Mouse (Mus musculus) stomach, embryonic 15.5 days (tissue): ENCODE results near the gene Tmpo. TPM values are rescaled to one million over a fixed set of nuclear protein-coding genes. Genes with fewer than 3 reads are reported as not detected.

Experiments
- ATAC-seq: fragments of 200-750 bp; cut with Nextera tagmentation; 2 replicates; pipeline ENCODE4 v1.8.0; 2017; ENCODE audit warnings: low read depth, moderate number of reproducible peaks, moderate TSS enrichment; ENCODE audit not compliant: insufficient read depth, low FRiP score
- H3K27ac ChIP-seq: fragments of 300-500 bp; sonication (generic); 2 replicates; pipeline ENCODE4 v1.5.1; 2015; ENCODE audit warnings: mild to moderate bottlenecking, inconsistent platforms
- H3K27me3 ChIP-seq: fragments of 300-500 bp; sonication (generic); replicated peaks from 2 replicates; pipeline ENCODE4 v1.6.1; 2015; ENCODE audit warnings: inconsistent platforms
- H3K36me3 ChIP-seq: fragments of 300-500 bp; sonication (generic); 2 replicates; pipeline ENCODE4 v1.6.1; 2015; ENCODE audit warnings: inconsistent platforms
- H3K4me1 ChIP-seq: fragments of 300-500 bp; sonication (generic); 2 replicates; pipeline ENCODE4 v1.6.1; 2015; ENCODE audit warnings: inconsistent platforms
- H3K4me2 ChIP-seq: fragments of 300-500 bp; sonication (generic); 2 replicates; pipeline ENCODE4 v1.6.1; 2015; ENCODE audit warnings: mild to moderate bottlenecking, inconsistent platforms
- H3K4me3 ChIP-seq: fragments of 300-500 bp; sonication (generic); replicated peaks from 2 replicates; pipeline ENCODE4 v1.5.1; 2015; ENCODE audit warnings: inconsistent platforms
- H3K9ac ChIP-seq: fragments of 300-500 bp; sonication (generic); 2 replicates; pipeline ENCODE4 v1.6.1; 2015; ENCODE audit warnings: inconsistent platforms
- H3K9me3 ChIP-seq: fragments of 300-500 bp; sonication (generic); 2 replicates; pipeline ENCODE4 v1.6.1; 2016; ENCODE audit warnings: inconsistent platforms
- whole genome bisulfite sequencing: fragments of 180-500 bp; shearing (Covaris S2); methylation state at CpG from one replicate; pipeline ENCODE4 v1.1.7; 2015; 5-methylcytosine and 5-hydroxymethylcytosine counted together
- polyA plus RNA-seq: library from polyadenylated mRNA; unstranded; fragments of >200 nt; fragmentation: Nextera tagmentation; extraction: Ambion mirVana; gene quantifications from 2 replicates; pipeline ENCODE4 v1.2.1, GENCODE M21; 2015

Tmpo gene
- polyA plus RNA-seq, 1 experiment from 2014 or later = 196 TPM

DNA sequence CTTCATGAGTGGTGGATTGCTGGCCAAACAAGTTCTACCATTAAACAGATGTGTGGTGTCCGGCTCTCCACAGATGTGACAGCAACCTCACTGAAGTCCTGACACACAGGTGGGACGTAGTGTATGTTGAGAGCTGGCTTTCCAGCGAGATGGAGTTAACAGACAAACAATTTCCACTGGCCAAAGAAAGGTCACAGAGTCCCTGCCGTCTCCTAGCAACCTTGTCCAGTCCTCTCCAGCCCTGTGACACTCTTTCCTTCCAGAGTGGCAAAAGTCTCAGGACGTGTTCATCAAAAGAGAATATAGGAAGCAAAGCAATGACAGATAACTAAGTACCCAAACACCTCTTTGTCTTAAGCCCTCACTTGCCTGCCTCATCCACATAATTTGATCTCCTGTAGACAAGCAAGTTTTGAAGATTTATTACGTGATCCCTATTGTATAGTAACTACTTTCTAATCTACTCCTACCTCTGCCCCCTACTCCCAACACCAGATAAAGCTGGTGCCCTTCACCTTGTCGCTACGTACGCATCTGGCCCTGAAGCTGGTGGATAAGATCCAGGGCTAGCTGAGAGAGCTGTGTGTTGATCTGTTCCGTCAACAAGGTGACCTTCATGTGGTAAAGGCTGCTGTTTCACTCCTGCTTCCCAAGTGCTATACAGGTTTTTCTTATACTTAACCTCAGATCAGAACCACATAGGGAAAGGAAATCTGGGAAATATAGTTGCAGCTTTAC is 54.3 kb downstream of the Tmpo start:
- H3K4me1 ChIP-seq = peaks cover 6% of the 10 kb centered on the region
- no peak for ATAC-seq
- no peaks in the 10 kb centered on the region for H3K27me3 ChIP-seq
- no peak overlapping the region for H3K4me2 ChIP-seq
- H3K4me3 ChIP-seq = no peak overlapping the region
- H3K9me3 ChIP-seq = no peaks in the 10 kb centered on the region
- H3K9ac ChIP-seq = no peak overlapping the region
- no peak overlapping the region for H3K27ac ChIP-seq
- 48% methylated on average over 10 of the region's 10 CpGs for WGBS
- no peaks in the 10 kb centered on the region for H3K36me3 ChIP-seq

DNA sequence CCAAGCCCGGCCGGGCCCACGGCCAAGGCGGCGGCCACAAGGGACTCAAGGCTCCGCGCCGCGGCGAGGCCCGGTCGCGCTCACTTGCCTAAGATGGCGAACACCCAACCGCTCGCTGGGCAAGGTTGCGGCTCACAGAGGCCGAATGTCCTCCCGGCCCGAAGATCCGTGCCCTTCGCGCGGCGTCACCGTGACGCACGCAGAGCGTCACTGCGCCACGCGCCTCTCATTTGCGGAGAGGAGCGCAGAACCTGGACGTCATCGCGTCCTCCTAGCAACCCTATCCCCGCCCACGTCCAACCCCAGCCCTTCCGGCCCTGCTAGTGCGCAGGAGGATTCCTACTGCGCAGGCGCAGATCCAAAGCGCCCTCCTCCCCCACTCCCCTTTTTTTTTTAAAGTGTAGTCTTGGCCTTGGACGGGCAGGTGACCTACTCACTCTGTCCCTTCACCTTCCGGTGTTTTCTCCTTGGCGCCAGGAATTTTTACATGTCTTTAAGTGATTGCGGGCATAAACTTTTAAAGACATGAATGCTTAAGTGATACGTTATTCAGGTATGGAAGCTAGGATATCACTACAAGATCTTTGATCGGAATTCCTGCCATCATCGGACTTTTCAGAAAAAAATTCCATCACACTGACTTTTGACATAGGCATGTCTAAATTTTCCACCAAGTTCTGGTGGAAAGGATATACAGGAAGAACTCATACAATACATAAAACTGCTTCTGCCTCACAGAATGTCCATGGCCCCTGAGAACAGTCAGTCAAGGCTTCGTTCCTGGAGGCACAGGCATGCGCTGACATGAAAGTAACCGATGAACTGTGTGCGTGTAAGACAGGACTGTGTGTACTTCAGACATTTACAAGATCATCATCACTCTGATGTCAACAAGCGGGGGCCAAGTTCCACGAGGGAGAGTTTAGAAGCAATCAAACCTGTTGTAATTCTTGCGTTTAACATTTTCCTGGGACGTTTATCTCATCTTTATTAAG is 57.0 kb downstream of the Tmpo start, which contains the start of gene Slc25a3:
Gene Slc25a3 (minus strand): TSS at position 232 of the 995 bp plus-strand sequence.
- Histone ChIP-seq H3K27ac (peak within 1 kb of the TSS; percentile 95), H3K4me2 (peak within 1 kb of the TSS; percentile 64), H3K36me3 (peaks cover 13% of the 10 kb centered on the region; the same call in 1 of the 2 replicates), H3K4me1 (peaks cover 7% of the 10 kb centered on the region), H3K9ac (peak within 1 kb of the TSS; percentile 98), H3K4me3 (peak within 1 kb of the TSS; percentile 80), H3K9me3 (no peaks in the 10 kb centered on the region), H3K27me3 (no peaks in the 10 kb centered on the region)
- 10% methylated on average over 58 of the region's 59 CpGs for WGBS
- peak; percentile 99 for ATAC-seq

DNA sequence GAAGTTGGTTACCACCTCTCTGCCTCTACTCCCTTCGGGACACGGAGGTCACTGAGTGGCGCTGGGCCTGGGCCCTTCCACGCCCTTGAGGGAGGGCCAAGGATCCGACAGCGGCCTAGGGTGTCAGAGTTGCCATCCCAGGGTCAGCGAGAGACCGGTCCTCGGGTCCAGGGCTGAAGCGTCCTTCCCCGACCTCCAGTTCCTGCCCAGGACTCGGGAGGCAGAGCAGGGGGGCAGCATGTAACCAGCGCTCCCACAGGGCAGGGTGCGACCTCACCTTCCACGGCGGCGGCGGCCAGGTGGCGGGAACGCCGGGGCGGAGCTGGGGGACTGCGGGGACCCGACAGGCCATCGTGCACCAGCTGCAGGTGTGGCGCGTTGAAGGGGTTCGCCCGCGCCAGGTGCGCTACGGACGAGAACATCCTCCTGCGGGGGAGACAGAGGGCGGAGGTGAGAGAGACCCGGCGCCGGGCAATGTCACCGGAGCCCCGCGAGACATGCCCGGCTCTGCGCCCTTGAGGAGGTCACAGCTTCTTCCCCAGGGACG is 57.8 kb downstream of the Tmpo start:
- Histone ChIP-seq H3K36me3 (peaks cover 20% of the 10 kb centered on the region), H3K9ac (peak overlapping the region; percentile 98), H3K4me2 (peak overlapping the region; percentile 64), H3K27ac (peak overlapping the region; percentile 95), H3K4me3 (peak overlapping the region; percentile 80), H3K4me1 (peaks cover 7% of the 10 kb centered on the region), H3K27me3 (no peaks in the 10 kb centered on the region), H3K9me3 (no peaks in the 10 kb centered on the region)
- under 1% methylated on average over 43 of the region's 44 CpGs for WGBS
- ATAC-seq = peak; percentile 34

DNA sequence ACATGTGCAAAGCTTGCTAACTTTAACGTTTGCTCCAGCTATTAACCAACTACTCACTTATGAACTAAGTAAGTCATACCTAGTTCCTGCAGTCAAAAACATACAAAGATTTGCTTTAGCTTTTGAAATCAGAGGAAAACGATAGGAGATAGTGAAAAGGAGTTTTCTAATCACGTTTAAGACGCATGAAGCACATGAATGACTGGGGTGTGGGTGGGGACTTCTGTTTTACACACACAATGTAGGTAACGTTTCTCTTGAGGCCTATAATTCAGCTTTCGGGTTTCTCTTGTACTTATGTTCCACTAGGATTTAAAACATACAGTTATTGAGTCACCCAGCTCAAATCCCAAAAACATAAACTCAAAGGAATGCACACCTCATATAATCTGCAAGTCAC is 58.5 kb downstream of the Tmpo start:
- 24% methylated on average over 6 of the region's 6 CpGs for WGBS
- Histone ChIP-seq H3K36me3 (peaks cover 26% of the 10 kb centered on the region), H3K9me3 (no peaks in the 10 kb centered on the region), H3K4me2 (peak overlapping the region; percentile 64), H3K27me3 (no peaks in the 10 kb centered on the region), H3K27ac (0 out of 2 replicates have a peak overlapping the region, but pooled peaks have one; percentile 95), H3K4me3 (peak overlapping the region; percentile 80), H3K9ac (peak overlapping the region; percentile 98; the same call in 1 of the 2 replicates), H3K4me1 (peaks cover 7% of the 10 kb centered on the region)
- no peak for ATAC-seq

DNA sequence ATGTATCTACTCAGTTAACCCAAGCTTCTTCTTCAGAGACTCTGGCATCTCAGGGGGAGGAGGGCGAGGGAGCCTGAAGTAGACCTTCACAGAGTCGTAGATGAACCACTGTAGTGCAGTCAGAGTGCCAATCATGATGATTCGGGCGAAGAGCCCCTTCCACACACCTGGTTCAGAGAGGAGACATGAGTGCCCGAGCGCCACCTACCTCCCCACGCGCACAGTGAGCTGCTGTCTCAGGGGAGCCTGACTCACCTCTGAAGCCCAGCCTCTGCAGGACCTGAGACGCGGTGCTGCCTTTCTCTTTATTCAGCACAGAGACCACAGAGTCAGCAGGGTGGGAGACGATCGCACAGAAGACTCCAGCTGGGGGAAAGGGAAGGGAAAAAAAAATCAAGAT is 64.2 kb downstream of the Tmpo start:
- Histone ChIP-seq H3K4me2 (no peak overlapping the region), H3K9ac (no peak overlapping the region), H3K27ac (no peak overlapping the region), H3K9me3 (no peaks in the 10 kb centered on the region), H3K4me3 (no peak overlapping the region), H3K36me3 (peaks cover 73% of the 10 kb centered on the region), H3K27me3 (no peaks in the 10 kb centered on the region), H3K4me1 (peaks cover 2% of the 10 kb centered on the region; the same call in 1 of the 2 replicates)
- ATAC-seq = no peak
- 93% methylated on average over 12 of the region's 12 CpGs for WGBS

DNA sequence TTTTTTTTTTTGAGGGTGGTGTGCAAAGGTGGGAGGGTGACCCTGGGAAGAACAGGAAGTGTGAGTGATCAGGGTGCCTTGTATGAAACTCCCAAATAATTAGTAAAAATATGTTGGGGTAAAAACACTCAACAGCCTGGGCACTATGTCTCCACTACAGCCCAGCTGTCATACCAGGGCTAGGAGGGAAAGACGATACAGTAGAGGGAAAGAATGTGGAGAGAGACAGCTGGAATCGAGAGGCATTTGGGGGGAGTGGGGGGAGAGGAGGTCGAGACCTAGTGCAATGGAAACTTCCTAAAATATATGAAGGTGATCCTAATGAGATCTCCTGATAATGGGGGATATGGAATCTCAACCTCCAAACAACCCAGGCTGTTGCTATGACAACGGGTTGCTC is 71.3 kb downstream of the Tmpo start:
- H3K9ac ChIP-seq = no peak overlapping the region
- H3K4me1 ChIP-seq = no peaks in the 10 kb centered on the region
- no peaks in the 10 kb centered on the region for H3K9me3 ChIP-seq
- H3K27me3 ChIP-seq = no peaks in the 10 kb centered on the region
- H3K4me2 ChIP-seq = no peak overlapping the region
- ATAC-seq = no peak
- H3K4me3 ChIP-seq = no peak overlapping the region
- peaks cover 24% of the 10 kb centered on the region for H3K36me3 ChIP-seq
- no peak overlapping the region for H3K27ac ChIP-seq
- 68% methylated on average over 4 of the region's 4 CpGs for WGBS

DNA sequence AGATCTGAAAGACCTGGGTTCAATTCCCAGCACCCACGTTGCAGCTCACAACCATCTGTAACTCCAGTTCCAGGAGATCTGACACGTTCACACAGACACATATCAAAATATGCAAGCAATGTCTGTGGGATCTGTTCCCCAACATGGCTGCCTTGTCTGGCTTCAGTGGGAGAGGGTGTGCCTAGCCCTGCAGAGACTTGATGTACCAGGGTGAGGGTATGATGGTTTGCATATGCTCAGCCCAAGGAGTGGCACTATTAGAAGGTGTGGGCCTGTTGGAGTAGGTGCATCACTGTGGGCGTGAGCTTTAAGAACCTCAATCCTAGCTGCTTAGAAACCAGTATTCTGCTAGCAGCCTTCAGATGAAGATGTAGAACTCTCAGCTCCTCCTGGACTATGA is 75.1 kb downstream of the Tmpo start:
- Histone ChIP-seq H3K27me3 (no peaks in the 10 kb centered on the region), H3K4me2 (no peak overlapping the region), H3K27ac (no peak overlapping the region), H3K9ac (no peak overlapping the region), H3K36me3 (no peaks in the 10 kb centered on the region), H3K4me3 (no peak overlapping the region), H3K9me3 (no peaks in the 10 kb centered on the region), H3K4me1 (no peaks in the 10 kb centered on the region)
- ATAC-seq = no peak
- 80% methylated on average over 3 of the region's 3 CpGs for WGBS

DNA sequence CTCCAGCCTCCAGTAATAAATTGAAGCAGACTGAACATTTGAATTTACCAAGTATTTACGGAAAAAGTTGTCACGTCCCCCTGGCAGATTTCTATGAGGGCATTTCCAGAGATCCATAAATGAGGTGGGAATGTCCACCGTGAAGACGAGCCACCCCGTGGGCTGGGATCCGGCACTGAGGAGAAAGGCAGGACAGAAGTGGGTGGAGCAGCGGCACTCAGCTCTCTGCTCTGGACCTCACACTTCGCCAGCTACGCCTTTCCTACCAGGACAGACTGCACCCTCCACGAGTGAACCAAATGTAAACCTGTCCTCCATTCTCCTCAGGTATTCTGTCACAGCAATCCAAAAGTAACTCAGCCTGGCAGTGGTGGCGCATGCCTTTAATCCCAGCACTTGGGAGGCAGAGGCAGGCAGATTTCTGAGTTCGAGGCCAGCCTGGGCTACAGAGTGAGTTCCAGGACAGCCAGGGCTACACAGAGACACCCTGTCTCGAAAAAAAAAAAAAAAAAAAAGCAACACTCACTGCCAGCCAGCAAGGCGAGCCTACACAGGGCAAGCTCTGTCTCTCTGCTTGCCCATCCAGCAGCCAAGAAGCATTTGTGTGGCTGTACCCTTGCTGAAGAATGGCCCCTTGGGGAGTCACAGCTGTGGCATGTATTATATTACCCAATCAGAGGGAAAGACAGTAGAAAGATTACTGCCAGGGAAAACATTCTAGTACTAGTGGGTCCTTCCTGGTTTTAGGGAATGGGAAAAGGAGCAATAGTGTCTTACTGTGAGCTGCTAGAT is 78.1 kb downstream of the Tmpo start:
- H3K9me3 ChIP-seq = no peaks in the 10 kb centered on the region
- no peaks in the 10 kb centered on the region for H3K36me3 ChIP-seq
- H3K27ac ChIP-seq = no peak overlapping the region
- 92% methylated on average over 14 of the region's 14 CpGs for WGBS
- H3K4me1 ChIP-seq = no peaks in the 10 kb centered on the region
- H3K4me3 ChIP-seq = no peak overlapping the region
- ATAC-seq = no peak
- H3K4me2 ChIP-seq = no peak overlapping the region
- H3K27me3 ChIP-seq = no peaks in the 10 kb centered on the region
- H3K9ac ChIP-seq = no peak overlapping the region

DNA sequence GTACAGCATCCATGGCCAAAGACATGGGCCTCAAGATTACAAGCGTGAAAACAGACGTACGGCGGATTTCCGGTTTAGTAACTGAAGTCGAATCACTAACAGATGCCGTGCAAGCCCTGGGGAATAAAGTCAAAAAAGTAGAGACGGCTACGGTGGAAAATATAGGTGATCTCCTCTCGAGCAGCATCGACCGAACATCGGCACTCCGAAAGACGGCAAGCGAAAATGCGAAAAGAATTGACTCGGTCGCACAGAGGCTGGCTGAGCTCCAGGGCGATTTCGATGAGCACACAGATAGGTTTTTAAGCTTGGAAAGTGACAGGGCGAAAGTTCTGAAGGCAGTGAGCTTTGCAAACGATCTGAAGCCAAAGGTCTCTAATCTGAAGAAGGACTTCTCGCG is 79.2 kb downstream of the Tmpo start:
- no peak overlapping the region for H3K4me3 ChIP-seq
- no peak overlapping the region for H3K27ac ChIP-seq
- H3K27me3 ChIP-seq = no peaks in the 10 kb centered on the region
- H3K4me2 ChIP-seq = no peak overlapping the region
- no peaks in the 10 kb centered on the region for H3K36me3 ChIP-seq
- no peak for ATAC-seq
- H3K9me3 ChIP-seq = no peaks in the 10 kb centered on the region
- 92% methylated on average over 25 of the region's 25 CpGs for WGBS
- no peak overlapping the region for H3K9ac ChIP-seq
- no peaks in the 10 kb centered on the region for H3K4me1 ChIP-seq

DNA sequence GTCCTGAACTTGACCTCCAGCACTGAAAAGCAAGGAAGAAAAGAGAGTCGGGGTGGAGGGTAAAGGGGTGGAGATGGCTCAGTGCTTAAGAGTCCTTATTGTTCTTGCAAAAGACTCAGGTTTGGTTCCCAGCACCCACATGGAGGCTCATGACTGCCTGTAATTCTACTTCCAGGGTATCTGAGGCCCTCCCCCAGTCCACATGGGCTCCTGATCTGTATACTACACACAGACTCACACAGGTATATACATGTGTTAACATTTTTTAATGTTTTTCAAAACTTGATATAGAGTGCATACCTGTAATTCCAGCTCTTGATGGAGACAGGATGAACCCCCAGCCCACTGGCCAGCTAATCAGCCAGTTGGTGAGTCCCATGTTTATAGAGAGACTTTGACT is 81.0 kb downstream of the Tmpo start:
- no peak overlapping the region for H3K9ac ChIP-seq
- no peaks in the 10 kb centered on the region for H3K4me1 ChIP-seq
- H3K9me3 ChIP-seq = no peaks in the 10 kb centered on the region
- no peak overlapping the region for H3K27ac ChIP-seq
- 87% methylated on average over 1 of the region's 1 CpGs for WGBS
- H3K36me3 ChIP-seq = no peaks in the 10 kb centered on the region; the same call in 1 of the 2 replicates
- ATAC-seq = no peak
- no peaks in the 10 kb centered on the region for H3K27me3 ChIP-seq
- no peak overlapping the region for H3K4me2 ChIP-seq
- H3K4me3 ChIP-seq = no peak overlapping the region

DNA sequence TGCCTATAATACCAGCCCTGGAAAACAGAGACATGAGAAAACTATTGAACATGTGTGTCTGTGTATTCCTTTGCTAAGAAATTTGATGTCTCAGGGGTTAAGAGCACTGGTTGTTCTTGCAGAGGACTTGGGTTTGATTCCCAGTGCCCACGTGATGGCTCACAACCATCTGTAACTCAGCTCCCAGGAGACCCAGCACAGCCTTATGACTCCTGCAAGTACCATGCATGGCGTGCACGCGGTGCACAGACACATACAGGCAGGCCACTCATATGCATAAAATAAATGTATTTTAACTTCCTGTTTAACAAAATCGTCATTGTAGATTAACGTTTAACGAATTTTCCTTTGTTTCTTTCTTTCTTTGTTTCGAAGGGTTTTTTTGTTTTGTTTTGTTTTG is 83.1 kb downstream of the Tmpo start:
- H3K27me3 ChIP-seq = no peaks in the 10 kb centered on the region
- no peak for ATAC-seq
- H3K9ac ChIP-seq = no peak overlapping the region
- no peaks in the 10 kb centered on the region for H3K4me1 ChIP-seq
- H3K4me3 ChIP-seq = no peak overlapping the region
- 92% methylated on average over 8 of the region's 8 CpGs for WGBS
- no peaks in the 10 kb centered on the region; the same call in 1 of the 2 replicates for H3K36me3 ChIP-seq
- no peaks in the 10 kb centered on the region for H3K9me3 ChIP-seq
- H3K4me2 ChIP-seq = no peak overlapping the region
- H3K27ac ChIP-seq = no peak overlapping the region
